Mouse (Mus musculus) effector memory CD4-positive, alpha-beta T cell, adult 5 months (primary cell): ENCODE data around the gene Ptger3. TPM values are rescaled to one million over a fixed set of nuclear protein-coding genes. Genes with fewer than 3 reads are reported as not detected.

Experiments
- polyA plus RNA-seq: library from polyadenylated mRNA; unstranded; fragments of 100-300 nt; shearing (Covaris generic); gene quantifications from one replicate; pipeline ENCODE4 v1.2.1, GENCODE M21; 2017

The Ptger3 gene
- polyA plus RNA-seq, result not detected

DNA sequence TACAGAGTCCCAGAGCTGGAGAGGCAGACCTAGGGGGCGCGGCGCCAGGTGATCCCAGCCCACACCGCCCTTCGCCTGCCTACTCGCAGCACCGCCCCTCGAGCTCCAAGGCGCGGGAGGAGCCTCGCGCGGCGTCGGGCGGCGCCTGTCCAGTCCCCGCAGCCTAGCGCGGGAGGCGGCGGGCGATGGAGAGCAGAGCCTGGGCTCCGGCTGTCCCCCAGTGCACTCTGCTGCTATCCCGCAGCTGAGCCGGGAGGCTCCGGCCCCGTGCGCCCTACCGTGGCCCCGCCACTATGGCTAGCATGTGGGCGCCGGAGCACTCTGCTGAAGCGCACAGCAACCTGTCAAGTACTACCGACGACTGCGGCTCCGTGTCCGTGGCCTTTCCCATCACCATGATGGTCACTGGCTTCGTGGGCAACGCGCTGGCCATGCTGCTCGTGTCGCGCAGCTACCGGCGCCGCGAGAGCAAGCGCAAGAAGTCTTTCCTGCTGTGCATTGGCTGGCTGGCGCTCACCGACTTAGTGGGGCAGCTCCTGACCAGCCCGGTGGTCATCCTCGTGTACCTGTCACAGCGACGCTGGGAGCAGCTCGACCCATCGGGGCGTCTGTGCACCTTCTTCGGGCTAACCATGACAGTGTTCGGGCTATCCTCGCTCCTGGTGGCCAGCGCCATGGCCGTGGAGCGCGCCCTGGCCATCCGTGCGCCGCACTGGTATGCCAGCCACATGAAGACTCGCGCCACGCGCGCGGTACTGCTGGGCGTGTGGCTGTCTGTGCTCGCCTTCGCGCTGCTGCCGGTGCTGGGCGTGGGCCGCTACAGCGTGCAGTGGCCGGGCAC is at the start of gene Ptger3:
TSS of gene Ptger3 (plus strand) at position 168 of the 841 bp plus-strand sequence.

DNA sequence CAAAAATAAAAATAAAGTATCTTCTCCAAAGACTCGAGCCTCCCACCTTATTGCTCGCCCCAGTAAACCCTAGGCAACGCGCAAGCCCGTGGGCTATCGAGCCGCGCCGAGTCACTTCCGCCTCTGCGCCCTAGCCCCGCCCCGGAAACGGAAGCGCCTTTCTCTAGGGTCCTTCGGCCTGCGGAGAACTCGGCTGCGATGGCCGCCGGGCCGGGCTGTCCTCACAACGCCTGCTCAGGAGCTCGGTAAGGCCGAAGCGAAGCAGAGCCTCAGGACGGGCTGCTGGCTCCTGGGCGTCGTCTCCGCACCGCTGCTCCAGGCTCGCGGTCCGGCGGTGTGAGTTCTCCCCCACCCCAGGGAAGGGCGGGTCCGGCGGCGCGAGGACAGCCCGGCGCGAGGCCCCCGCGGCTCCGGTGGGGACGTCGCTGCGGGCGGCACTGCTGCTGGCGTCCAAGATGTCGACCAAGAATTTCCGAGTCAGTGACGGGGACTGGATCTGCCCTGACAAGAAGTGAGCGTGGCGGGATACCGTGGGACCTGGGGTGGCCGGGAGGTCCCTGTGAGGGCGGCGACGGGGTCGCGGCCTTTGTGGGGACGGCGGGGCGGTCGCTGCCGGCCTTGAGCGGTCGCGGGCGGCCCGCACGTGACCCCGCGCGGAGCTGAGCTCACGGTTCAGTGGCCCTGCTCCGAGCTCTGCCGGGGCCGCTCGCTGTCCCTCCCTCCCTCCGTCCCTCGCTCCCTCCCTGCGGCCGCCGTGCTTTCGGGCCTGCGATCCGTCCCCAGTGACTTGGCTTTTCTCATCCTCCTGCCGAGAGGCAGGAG is 32.5 kb upstream of the Ptger3 start, which contains the start of gene Zranb2:
TSS of gene Zranb2 (plus strand) at position 197 of the 822 bp plus-strand sequence.

Other genes with a start within 250 kb of the Ptger3 start
- gene Zranb2, start 32.7 kb upstream of the Ptger3 start, polyA plus RNA-seq, result 39.7 TPM